Mouse (Mus musculus): ENCODE measurements around the gene Gpr84.

GRCm38 (mm10) chr15:103317120-103317519, 6.7 kb upstream of the Gpr84 start:
- TF ChIP-seq CTCF (IDR thresholded peaks at IDR 0.05; ENCODE audit: control insufficient read depth, insufficient read depth, low read length) (no peak), POLR2A (IDR thresholded peaks at IDR 0.05; ENCODE audit: borderline replicate concordance, control insufficient read depth, low read depth, low read length) (no peak)

All from bone marrow, adult 2 months (tissue).